Mouse (Mus musculus) brain, embryonic 18.5 days (tissue): ENCODE measurements around the gene Sema4g.

ENCODE experiments used
- DNase-seq: peaks from one replicate; pipeline ENCODE4 v3.0.0-alpha.2; 2012; ENCODE audit warnings: low read depth, low spot score

Sema4g gene

GRCm38 (mm10) chr19:45003740-45004516 is 15.0 kb downstream of the Sema4g start:
- DNase-seq, result no peak

GRCm38 (mm10) chr19:45005444-45005843 is 16.5 kb downstream of the Sema4g start, which contains the start of gene Twnk:
Twnk (plus strand) TSS chr19:45005663.
- DNase-seq, result no peak

- peak; percentile 77 for DNase-seq
These were observed 17.2 kb downstream of the Sema4g start, which contains the start of gene Mrpl43 for GRCm38 (mm10) chr19:45005957-45006712. Mrpl43 (minus strand) TSS chr19:45006442.

GRCm38 (mm10) chr19:45007021-45007420 is 18.1 kb downstream of the Sema4g start:
- no peak for DNase-seq

- no peak for DNase-seq
These were observed 18.7 kb downstream of the Sema4g start for GRCm38 (mm10) chr19:45007425-45008191.

- no peak for DNase-seq
These were observed 21.7 kb downstream of the Sema4g start for GRCm38 (mm10) chr19:45010646-45011045.

- DNase-seq, result no peak
These were observed 23.3 kb downstream of the Sema4g start for GRCm38 (mm10) chr19:45012219-45012618.

GRCm38 (mm10) chr19:45012636-45013035 is 23.7 kb downstream of the Sema4g start:
- DNase-seq, result no peak

GRCm38 (mm10) chr19:45013581-45014225 is 24.8 kb downstream of the Sema4g start:
- no peak for DNase-seq

GRCm38 (mm10) chr19:45014335-45014971 is 25.6 kb downstream of the Sema4g start, which contains the start of gene Lzts2:
Lzts2 (plus strand) TSS chr19:45014414.
- no peak for DNase-seq

- no peak for DNase-seq
These were observed 26.1 kb downstream of the Sema4g start for GRCm38 (mm10) chr19:45014981-45015402.

GRCm38 (mm10) chr19:45015518-45016281 is 26.8 kb downstream of the Sema4g start:
- no peak for DNase-seq

GRCm38 (mm10) chr19:45016341-45017215 is 27.7 kb downstream of the Sema4g start:
- DNase-seq, result no peak

GRCm38 (mm10) chr19:45017216-45017771 is 28.4 kb downstream of the Sema4g start:
- no peak for DNase-seq

- no peak for DNase-seq
These were observed 29.0 kb downstream of the Sema4g start for GRCm38 (mm10) chr19:45017909-45018308.

- no peak for DNase-seq
These were observed 29.5 kb downstream of the Sema4g start for GRCm38 (mm10) chr19:45018351-45018831.

GRCm38 (mm10) chr19:45020348-45020747 is 31.4 kb downstream of the Sema4g start:
- DNase-seq, result no peak

GRCm38 (mm10) chr19:45021362-45021761 is 32.5 kb downstream of the Sema4g start:
- DNase-seq, result no peak

- DNase-seq, result no peak
These were observed 35.1 kb downstream of the Sema4g start for GRCm38 (mm10) chr19:45023993-45024392.
